Mouse (Mus musculus) heart, embryonic 10.5 days (tissue): Measurements from ENCODE around the gene Itpkc. TPM values are rescaled to one million over a fixed set of nuclear protein-coding genes. Genes with fewer than 3 reads are reported as not detected.
"Not testable (repeated sequence)": the region's sequence is repeated elsewhere in the genome, so short reads cannot be mapped to it uniquely, and the experiment has no call there.

ENCODE experiments used
- DNase-seq: peaks from one replicate; pipeline ENCODE4 v3.0.0-alpha.2; 2017; ENCODE audit warnings: low spot score
- H3K27ac ChIP-seq: fragments of 300-500 bp; sonication (generic); 2 replicates; pipeline ENCODE4 v1.5.1; 2016; ENCODE audit warnings: mild to moderate bottlenecking
- H3K27me3 ChIP-seq: fragments of 300-500 bp; sonication (generic); 2 replicates; pipeline ENCODE4 v1.6.1; 2016; ENCODE audit warnings: mild to moderate bottlenecking; ENCODE audit not compliant: poor library complexity, insufficient read depth, severe bottlenecking
- H3K36me3 ChIP-seq: fragments of 300-500 bp; sonication (generic); 2 replicates; pipeline ENCODE4 v1.6.1; 2016; ENCODE audit warnings: mild to moderate bottlenecking, moderate library complexity
- H3K4me1 ChIP-seq: fragments of 300-500 bp; sonication (generic); 2 replicates; pipeline ENCODE4 v1.6.1; 2016; ENCODE audit warnings: mild to moderate bottlenecking
- H3K4me3 ChIP-seq: fragments of 300-500 bp; sonication (generic); 2 replicates; pipeline ENCODE4 v1.5.1; 2016; ENCODE audit warnings: mild to moderate bottlenecking, moderate library complexity
- H3K9me3 ChIP-seq: fragments of 300-500 bp; sonication (generic); 2 replicates; pipeline ENCODE4 v1.6.1; 2016; ENCODE audit warnings: mild to moderate bottlenecking, moderate library complexity
- WGBS: fragments of 180-500 bp; shearing (Covaris S2); methylation state at CpG from one replicate; pipeline ENCODE4 v1.1.7; 2016; 5-methylcytosine and 5-hydroxymethylcytosine counted together
- polyA plus RNA-seq: library from polyadenylated mRNA; unstranded; fragments of >200 nt; fragmentation: Nextera tagmentation; extraction: Ambion mirVana; gene quantifications from 2 replicates; pipeline ENCODE4 v1.2.1, GENCODE M21; 2016

Gene Itpkc
- polyA plus RNA-seq, 1 experiment from 2014 or later, result 5.0 TPM

- H3K4me1 ChIP-seq, result peaks cover 37% of the 10 kb centered on the region
- peak within 1 kb of the TSS; percentile 92 for H3K27ac ChIP-seq
- H3K27me3 ChIP-seq, result no peaks in the 10 kb centered on the region
- H3K4me3 ChIP-seq, result peak within 1 kb of the TSS; percentile 92
- DNase-seq, result peak; percentile 98
- H3K9me3 ChIP-seq, result no peaks in the 10 kb centered on the region
- H3K36me3 ChIP-seq, result peaks cover 16% of the 10 kb centered on the region
- under 1% methylated on average over 47 of the region's 47 CpGs for WGBS
These were observed 29.9 kb upstream of the Itpkc start, which contains the start of gene Numbl for GRCm38 (mm10) chr7:27258205-27258899. Gene Numbl, plus strand, starts transcription at chr7:27258433.

- H3K4me3 ChIP-seq, result peak overlapping the region; percentile 92
- DNase-seq, result no peak
- no peaks in the 10 kb centered on the region for H3K9me3 ChIP-seq
- peak overlapping the region; percentile 92 for H3K27ac ChIP-seq
- peaks cover 14% of the 10 kb centered on the region for H3K36me3 ChIP-seq
- H3K27me3 ChIP-seq, result no peaks in the 10 kb centered on the region
- 0% methylated on average over 3 of the region's 6 CpGs for WGBS
- peaks cover 37% of the 10 kb centered on the region for H3K4me1 ChIP-seq
These were observed 29.4 kb upstream of the Itpkc start for GRCm38 (mm10) chr7:27257852-27258204.

GRCm38 (mm10) chr7:27257046-27257851, 28.8 kb upstream of the Itpkc start:
- H3K27ac ChIP-seq, result peak overlapping the region; percentile 92
- peak overlapping the region; percentile 92 for H3K4me3 ChIP-seq
- peaks cover 37% of the 10 kb centered on the region for H3K4me1 ChIP-seq
- H3K36me3 ChIP-seq, result peaks cover 9% of the 10 kb centered on the region; the same call in 1 of the 2 replicates
- no peaks in the 10 kb centered on the region for H3K27me3 ChIP-seq
- no peaks in the 10 kb centered on the region for H3K9me3 ChIP-seq
- no peak for DNase-seq
- 15% methylated on average over 27 of the region's 27 CpGs for WGBS

GRCm38 (mm10) chr7:27255721-27256120, 27.3 kb upstream of the Itpkc start:
- H3K4me1 ChIP-seq, result peaks cover 37% of the 10 kb centered on the region
- no peak for DNase-seq
- H3K36me3 ChIP-seq, result peaks cover 11% of the 10 kb centered on the region; the same call in 1 of the 2 replicates
- no peaks in the 10 kb centered on the region for H3K27me3 ChIP-seq
- no peak overlapping the region; the same call in 1 of the 2 replicates for H3K27ac ChIP-seq
- no peaks in the 10 kb centered on the region for H3K9me3 ChIP-seq
- H3K4me3 ChIP-seq, result no peak overlapping the region
- WGBS, result 48% methylated on average over 3 of the region's 3 CpGs

- no peak overlapping the region for H3K27ac ChIP-seq
- H3K27me3 ChIP-seq, result no peaks in the 10 kb centered on the region
- no peak overlapping the region for H3K4me3 ChIP-seq
- no peak for DNase-seq
- H3K9me3 ChIP-seq, result no peaks in the 10 kb centered on the region
- 82% methylated on average over 6 of the region's 6 CpGs for WGBS
- H3K36me3 ChIP-seq, result peaks cover 11% of the 10 kb centered on the region; the same call in 1 of the 2 replicates
- peaks cover 15% of the 10 kb centered on the region for H3K4me1 ChIP-seq
These were observed 23.5 kb upstream of the Itpkc start for GRCm38 (mm10) chr7:27251946-27252345.

GRCm38 (mm10) chr7:27249928-27250327, 21.5 kb upstream of the Itpkc start:
- DNase-seq, result no peak
- Histone ChIP-seq H3K4me3 (no peak overlapping the region), H3K36me3 (peaks cover 20% of the 10 kb centered on the region), H3K27ac (no peak overlapping the region), H3K9me3 (no peaks in the 10 kb centered on the region), H3K27me3 (no peaks in the 10 kb centered on the region), H3K4me1 (no peaks in the 10 kb centered on the region)
- WGBS, result 80% methylated on average over 5 of the region's 5 CpGs

GRCm38 (mm10) chr7:27249146-27249545, 20.7 kb upstream of the Itpkc start:
- no peak for DNase-seq
- H3K27me3 ChIP-seq, result no peaks in the 10 kb centered on the region
- peaks cover 16% of the 10 kb centered on the region for H3K36me3 ChIP-seq
- H3K9me3 ChIP-seq, result no peaks in the 10 kb centered on the region
- no peaks in the 10 kb centered on the region for H3K4me1 ChIP-seq
- no peak overlapping the region for H3K27ac ChIP-seq
- 78% methylated on average over 2 of the region's 2 CpGs for WGBS
- H3K4me3 ChIP-seq, result no peak overlapping the region

- H3K27ac ChIP-seq, H3K9me3 ChIP-seq, DNase-seq, H3K4me1 ChIP-seq, H3K4me3 ChIP-seq, H3K27me3 ChIP-seq: not testable (repeated sequence)
- peaks cover 24% of the 10 kb centered on the region for H3K36me3 ChIP-seq
- 80% methylated on average over 2 of the region's 2 CpGs for WGBS
These were observed 15.6 kb upstream of the Itpkc start for GRCm38 (mm10) chr7:27244088-27244487.

GRCm38 (mm10) chr7:27243211-27243610, 14.8 kb upstream of the Itpkc start:
- H3K4me3 ChIP-seq, result no peak overlapping the region
- H3K27me3 ChIP-seq, result no peaks in the 10 kb centered on the region
- H3K4me1 ChIP-seq, result no peaks in the 10 kb centered on the region
- DNase-seq, result no peak
- H3K36me3 ChIP-seq, result peaks cover 24% of the 10 kb centered on the region
- 51% methylated on average over 8 of the region's 8 CpGs for WGBS
- no peaks in the 10 kb centered on the region for H3K9me3 ChIP-seq
- H3K27ac ChIP-seq, result no peak overlapping the region

GRCm38 (mm10) chr7:27238568-27238967, 10.1 kb upstream of the Itpkc start:
- Histone ChIP-seq H3K4me3 (no peak overlapping the region), H3K36me3 (peaks cover 14% of the 10 kb centered on the region), H3K9me3 (no peaks in the 10 kb centered on the region), H3K27me3 (no peaks in the 10 kb centered on the region), H3K4me1 (peaks cover 5% of the 10 kb centered on the region), H3K27ac (no peak overlapping the region)
- DNase-seq, result no peak
- WGBS, result 80% methylated on average over 5 of the region's 5 CpGs

GRCm38 (mm10) chr7:27237527-27237926, 9.1 kb upstream of the Itpkc start:
- no peak overlapping the region for H3K27ac ChIP-seq
- DNase-seq, result no peak
- H3K27me3 ChIP-seq, result no peaks in the 10 kb centered on the region
- H3K36me3 ChIP-seq, result peaks cover 8% of the 10 kb centered on the region
- H3K4me1 ChIP-seq, result peaks cover 10% of the 10 kb centered on the region
- no peaks in the 10 kb centered on the region for H3K9me3 ChIP-seq
- no peak overlapping the region for H3K4me3 ChIP-seq
- WGBS, result 85% methylated on average over 2 of the region's 2 CpGs

- Histone ChIP-seq H3K36me3 (no peaks in the 10 kb centered on the region), H3K4me3 (no peak overlapping the region), H3K27me3 (no peaks in the 10 kb centered on the region), H3K9me3 (no peaks in the 10 kb centered on the region), H3K4me1 (peaks cover 12% of the 10 kb centered on the region), H3K27ac (no peak overlapping the region)
- no peak for DNase-seq
- 88% methylated on average over 2 of the region's 2 CpGs for WGBS
These were observed 7.3 kb upstream of the Itpkc start for GRCm38 (mm10) chr7:27235726-27236125.

- Histone ChIP-seq H3K9me3 (no peaks in the 10 kb centered on the region), H3K4me3 (peak overlapping the region; percentile 65), H3K27ac (peak overlapping the region; percentile 85), H3K4me1 (peaks cover 16% of the 10 kb centered on the region), H3K27me3 (no peaks in the 10 kb centered on the region), H3K36me3 (no peaks in the 10 kb centered on the region)
- 3% methylated on average over 6 of the region's 6 CpGs for WGBS
- DNase-seq, result no peak
These were observed 4.8 kb upstream of the Itpkc start for GRCm38 (mm10) chr7:27233300-27233699.
